Mouse (Mus musculus): ENCODE data around the gene Tmco2. TPM values are rescaled to one million over a fixed set of nuclear protein-coding genes. Genes with fewer than 3 reads are reported as not detected.
"Not testable (repeated sequence)": the region's sequence is repeated elsewhere in the genome, so short reads cannot be mapped to it uniquely, and the experiment has no call there.

Gene Tmco2
- total RNA-seq (2021), result not detected

DNA sequence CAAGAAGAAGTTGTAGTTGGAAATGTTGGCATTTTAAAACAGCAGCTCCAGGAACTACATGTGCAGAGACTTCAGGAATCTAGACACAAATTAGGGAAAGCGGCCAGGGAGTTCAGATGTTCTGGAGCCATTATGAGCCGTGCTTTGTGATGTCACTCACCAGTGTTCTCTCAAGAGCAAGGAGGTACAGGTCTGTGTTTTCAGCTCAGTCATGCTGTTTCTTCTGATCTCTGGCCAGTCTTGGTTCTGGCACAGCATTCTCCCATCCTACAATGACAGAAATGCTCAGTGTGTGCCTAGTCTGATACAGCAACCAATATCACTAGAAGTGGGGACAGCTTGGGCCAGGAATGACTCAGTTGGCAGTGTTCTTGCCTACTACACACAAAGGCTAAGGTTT, at the start of gene Tmco2:
Gene Tmco2, minus strand, starts transcription at position 101 of the 400 bp plus-strand sequence.
- DNase-seq, result no peak

DNA sequence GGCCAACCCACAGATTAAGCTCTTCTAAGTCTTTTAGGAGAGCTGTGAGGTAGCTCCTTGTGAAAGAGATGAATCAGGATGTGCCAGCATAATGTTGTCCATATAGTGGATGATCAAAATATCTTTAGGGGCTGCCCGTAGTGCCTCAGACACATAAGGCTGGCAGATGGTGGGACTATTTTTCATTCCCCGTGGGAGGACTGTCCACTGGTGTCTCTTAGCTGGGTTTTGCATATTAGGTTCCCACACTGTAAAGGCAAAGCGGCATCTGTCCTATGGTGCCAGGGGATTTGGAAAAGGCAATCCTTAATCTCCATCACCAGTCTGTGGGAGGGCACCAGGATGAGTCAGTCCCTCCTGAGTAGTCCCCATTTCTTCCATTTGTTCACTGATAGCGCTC, 5.7 kb downstream of the Tmco2 start:
- DNase-seq, result no peak

DNA sequence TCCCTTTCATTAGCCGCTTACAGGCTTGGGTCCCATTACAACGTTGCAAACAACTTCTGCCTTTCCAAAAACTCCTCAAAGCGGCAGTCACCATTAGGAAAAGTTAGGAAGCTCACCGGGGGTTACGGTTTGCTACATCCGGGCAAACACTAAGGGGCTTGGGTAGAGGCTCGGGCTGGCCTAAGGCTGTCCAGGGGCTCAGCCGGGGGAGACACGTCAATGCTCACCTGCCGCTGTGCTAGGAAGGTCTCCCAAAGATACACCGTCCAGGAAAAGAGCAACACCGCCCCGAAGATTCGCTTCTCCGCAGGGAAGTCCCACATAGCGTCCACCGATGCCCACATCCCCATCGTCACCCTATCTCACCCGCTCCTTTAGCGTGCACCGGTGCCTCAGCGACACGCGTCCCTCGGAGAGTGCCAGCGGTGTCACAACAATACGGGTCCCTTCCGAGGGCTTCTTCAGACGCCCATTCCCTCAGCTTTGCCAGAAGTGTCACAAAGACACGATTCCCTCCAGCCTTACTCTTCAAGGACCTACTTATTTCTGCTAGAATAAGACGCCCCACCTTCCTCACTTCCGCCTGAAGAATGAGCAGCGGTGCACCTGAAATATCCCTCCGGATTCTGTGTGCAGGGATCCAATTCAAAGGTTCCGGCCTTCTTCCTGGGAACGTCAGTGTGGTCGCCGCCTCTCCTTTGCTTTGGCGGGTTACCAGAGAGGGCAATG, 11.2 kb downstream of the Tmco2 start, which contains the start of gene Zmpste24:
Gene Zmpste24, minus strand, starts transcription at position 592 of the 729 bp plus-strand sequence.
- DNase-seq, result peak; percentile 82 to 85

DNA sequence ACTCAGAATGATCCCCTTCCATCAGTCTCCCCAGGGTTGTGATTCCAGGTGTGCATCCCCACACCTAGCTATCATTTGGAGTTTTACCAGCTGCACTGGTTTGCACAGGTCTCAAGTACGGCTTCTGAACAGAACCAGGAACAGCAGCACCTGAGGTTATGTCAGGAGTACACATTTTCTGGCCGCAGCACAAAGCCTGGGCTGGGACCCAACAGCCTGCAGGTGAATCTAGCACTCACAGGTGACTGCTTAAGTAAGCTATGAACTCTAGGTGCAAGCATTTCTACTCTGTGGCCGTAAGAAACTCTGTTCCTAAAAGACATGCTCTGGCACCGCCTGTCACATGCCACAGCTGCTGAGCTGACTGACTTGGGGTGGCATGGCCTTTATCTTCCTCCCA, 18.8 kb downstream of the Tmco2 start:
- DNase-seq, result no peak

DNA sequence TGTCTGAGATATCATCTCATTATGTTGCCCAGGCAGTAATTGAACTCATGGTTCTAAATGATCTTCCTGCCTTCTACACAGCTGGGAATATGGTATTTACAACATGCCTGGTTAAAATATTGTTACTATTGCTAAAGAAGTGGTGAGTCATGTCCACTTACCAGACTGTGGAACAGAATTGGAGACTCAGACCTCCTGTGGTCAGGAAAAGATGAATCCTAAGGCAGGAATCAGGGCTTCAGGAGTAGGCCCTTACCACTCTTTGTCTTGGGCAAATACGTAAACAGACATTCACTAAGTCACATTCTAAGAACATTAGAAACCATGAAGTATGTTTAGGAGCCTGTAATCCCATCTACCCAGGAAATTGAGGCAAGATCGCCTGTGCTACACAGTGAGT, 20.3 kb downstream of the Tmco2 start:
- no peak for DNase-seq

DNA sequence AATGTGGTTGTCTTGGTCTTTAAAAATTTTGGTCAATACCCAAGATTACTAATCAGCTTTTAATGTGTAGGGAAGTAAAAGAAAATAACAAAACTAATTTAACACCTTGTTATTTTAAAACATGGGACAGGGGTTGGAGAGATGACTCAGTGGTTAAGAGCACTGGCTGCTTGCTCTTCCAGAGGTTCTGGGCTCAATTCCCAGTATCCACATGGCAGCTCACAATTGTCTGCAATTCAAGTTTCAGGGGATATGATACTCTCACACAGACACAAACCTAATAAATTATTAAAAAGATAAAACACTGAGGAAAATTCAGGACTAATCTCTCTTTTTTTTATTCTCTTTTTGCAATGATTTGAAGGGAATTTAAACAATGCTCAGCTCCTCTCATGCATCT, 24.5 kb downstream of the Tmco2 start:
- no peak for DNase-seq

DNA sequence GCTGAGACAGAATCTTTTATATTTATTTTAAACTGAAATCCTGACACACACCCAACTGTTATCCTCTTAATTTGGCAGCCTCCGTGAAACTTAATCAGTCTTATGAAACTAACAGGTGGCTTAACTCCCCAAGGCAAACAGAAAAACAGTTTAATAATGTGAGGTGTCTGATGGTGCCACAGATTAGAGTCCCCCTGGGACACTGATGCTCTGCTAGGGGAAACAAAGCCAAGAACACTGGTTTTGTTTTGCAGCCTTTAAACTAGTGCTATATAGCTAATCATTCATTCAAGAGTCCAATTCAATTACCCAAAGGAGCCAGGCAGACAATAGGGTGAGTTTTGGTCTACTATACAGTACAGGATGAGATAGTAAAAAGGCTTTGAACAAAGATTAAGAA, 28.6 kb downstream of the Tmco2 start:
- no peak for DNase-seq

DNA sequence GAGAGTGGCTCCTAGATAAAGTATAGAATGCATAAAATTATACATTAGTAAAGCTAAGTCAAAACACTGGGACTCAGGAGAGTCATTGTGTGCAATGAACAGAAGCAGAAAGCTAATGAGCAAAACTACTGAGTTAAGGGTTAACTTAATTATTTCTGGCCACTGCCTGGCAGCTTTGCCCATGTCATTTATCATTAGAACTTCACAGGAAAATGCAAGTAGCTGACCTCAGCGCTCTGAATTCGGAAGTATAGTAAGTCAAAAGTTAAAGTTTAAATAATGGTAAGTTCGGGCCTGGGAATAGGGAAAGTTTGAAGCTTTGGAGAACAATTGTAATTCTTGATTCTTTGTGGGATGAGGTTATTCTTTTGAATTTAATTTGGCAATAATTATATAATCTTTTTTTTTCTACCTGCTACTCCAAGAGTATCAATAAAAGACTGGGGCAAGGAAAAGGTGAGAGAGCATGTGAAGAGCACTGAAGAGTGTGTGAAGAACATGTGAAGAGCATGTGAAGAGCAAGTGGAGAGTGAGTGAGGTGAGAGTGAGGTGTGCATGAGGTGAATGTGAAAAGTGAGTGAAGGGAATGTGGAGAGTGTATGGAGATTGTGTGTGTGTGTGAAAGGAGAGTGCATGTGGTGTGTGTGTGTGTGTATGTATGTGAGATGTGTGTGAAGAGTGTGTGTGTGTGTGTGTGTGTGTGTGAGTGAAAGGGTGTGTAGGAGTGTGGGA, 30.9 kb downstream of the Tmco2 start:
- no peak for DNase-seq

DNA sequence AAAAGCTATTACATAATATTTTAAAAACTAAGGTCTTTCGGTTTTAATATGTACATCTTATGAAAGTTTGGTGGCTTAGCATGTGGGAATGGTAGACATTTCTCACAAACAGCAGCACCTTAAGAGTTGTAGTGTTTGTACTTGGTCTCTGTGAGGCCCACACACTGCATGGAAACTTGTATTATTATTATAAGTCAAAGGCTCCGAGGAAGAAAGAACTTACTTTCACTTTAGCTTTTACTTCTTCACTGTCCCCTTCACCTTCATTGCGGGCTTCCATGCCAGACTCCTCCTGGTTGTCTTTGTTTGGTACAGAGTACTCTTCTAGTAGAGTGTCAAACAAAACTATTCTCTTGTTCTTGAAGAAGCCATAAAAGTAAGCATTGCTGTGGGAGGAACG, 34.8 kb downstream of the Tmco2 start:
- DNase-seq, result no peak

DNA sequence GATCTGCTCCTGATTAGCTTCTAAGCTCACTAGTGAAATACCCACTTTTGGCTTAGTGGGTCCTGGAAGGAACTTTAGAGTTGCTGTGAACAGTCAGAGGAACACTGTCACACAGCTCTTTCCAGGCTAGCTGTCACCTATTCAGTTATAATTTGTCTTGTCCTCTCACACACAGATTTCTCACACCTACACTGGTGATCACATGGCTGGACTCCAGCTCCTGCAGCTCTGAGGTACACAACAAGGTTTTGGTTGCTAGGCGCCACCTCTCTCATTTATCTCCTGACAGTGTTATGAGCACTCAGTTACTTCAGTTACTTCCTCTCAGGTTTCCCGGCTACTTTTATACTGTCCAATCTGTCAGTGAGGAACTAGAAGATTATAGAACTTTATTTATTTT, 43.7 kb downstream of the Tmco2 start:
- DNase-seq, result no peak

DNA sequence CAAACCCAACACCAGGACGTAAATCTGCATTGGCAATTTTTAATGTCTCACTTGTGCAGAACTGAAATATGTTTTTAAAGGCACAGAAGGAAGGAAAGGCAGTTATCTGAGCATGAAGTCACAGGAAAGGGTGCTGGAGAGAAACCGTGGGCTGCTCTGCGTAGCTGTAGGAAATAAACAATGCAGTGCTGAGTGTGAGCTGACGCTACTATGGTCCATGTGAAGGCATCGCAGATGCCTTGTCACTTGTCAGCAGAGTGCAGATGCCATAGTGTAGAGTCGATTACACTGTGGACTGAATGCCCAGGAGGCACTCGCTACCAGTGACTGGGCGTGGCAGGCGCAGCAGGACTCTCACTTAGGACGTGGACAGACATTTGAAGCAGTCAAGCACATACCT, 49.8 kb downstream of the Tmco2 start:
- not testable (repeated sequence) for DNase-seq

DNA sequence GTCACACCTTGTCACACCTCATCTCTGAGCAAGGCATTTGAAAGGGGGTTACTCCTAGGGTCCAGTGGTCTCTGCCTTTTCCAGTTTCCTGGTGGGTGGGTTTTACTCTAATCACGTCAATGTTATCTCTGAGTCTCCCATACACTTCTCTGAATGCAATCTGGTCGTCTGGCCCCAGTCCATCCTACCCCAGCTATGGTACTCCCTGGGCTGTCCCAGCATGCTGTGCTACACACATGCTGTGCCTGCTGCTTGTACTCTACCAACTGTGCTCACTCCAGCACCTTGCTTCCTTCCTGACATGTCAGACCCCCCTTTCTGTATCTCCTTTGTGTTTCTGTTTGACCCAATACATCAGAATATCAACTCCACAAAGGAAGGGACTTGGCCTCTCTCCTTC, 52.0 kb downstream of the Tmco2 start:
- peak in 1 of 2 experiments; percentile 32 for DNase-seq

DNA sequence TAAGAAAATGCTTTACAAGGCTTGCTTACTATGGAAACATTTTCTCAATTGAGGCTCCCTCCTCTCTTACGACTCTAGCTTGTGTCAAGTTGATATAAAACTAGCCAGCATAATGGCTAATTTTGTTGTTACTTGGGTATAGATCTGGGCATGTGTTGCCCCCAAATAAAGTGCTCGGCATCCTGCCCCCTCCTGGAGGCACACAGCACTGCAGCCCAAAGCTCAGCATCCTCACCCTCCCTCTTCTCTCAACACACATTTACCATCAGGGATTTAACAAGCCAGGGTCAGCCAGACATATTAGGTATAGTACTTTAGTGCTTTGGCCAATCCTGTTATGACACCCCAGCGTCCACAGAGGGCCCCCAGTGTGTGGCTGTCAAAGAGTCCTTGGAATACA, 52.7 kb downstream of the Tmco2 start:
- no peak for DNase-seq

Other genes with a start within 250 kb of the Tmco2 start
- 10 to 100 TPM; 11.6 to 13.0 TPM for gene Exo5, start 184.2 kb downstream of the Tmco2 start, total RNA-seq (2021)
- 1 to 10 TPM; 1.3 to 1.8 TPM for gene Zfp69, start 157.5 kb downstream of the Tmco2 start, total RNA-seq (2021)
- 100 to 1,000 TPM; 149 to 155 TPM for gene Smap2, start 92.0 kb downstream of the Tmco2 start, total RNA-seq (2021)
- gene Col9a2, start 69.8 kb downstream of the Tmco2 start, total RNA-seq (2021), result 1 to 10 TPM; 2.5 to 4.1 TPM
- gene Zmpste24, start 11.0 kb downstream of the Tmco2 start, total RNA-seq (2021), result 10 to 100 TPM; 23.1 to 26.3 TPM
- 10 to 100 TPM; 31.5 to 36.5 TPM for gene Rlf, start 105.9 kb upstream of the Tmco2 start, total RNA-seq (2021)
- not detected for gene Gm12888, start 215.7 kb upstream of the Tmco2 start, total RNA-seq (2021)